Mouse (Mus musculus) ES-Bruce4 (cell line): ENCODE data around the gene Pif1.

ENCODE experiments used
- CTCF ChIP-seq: IDR thresholded peaks from one replicate; pipeline ENCODE4 v1.8.1; 2011; ENCODE audit warnings: low read depth, low read length
- EP300 ChIP-seq: IDR thresholded peaks from 2 replicates; pipeline ENCODE4 v1.6.1; 2011; ENCODE audit warnings: low read depth, low read length; ENCODE audit not compliant: insufficient read depth

DNA sequence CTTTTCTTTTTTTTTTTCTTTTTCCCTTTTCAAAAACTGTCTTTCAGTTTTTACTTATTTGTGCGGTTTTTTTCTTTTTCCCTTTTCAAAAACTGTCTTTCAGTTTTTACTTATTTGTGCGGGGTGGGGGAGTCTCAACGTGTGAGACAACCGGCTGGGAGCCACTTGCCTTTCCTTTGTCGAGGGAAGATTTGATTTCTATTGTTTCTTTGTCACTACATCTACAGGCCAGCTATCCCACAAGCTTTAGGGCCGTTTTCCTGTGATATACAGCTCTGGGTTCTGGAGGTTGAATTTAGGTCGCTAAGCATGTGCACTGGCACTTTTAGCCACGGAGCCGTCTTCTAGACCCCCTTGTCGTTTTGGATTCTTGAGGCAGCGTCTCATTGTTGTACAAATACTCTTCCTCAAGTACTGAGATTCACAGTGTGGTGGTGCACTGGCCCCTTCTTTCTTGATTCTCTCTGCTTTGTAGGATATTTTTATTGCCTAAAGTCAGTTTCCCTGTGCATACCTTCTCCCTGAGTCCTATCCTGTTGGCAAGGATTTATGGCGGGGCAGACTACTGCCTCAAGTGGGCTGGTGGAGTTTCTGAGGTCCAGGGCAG is 54.6 kb downstream of the Pif1 start:
- TF ChIP-seq EP300 (no peak), CTCF (no peak)
